Mouse (Mus musculus) lung, adult 2 months (tissue): Measurements from ENCODE around the gene Gm20388.

Experiments used
- CTCF ChIP-seq: fragments of 200-500 bp; IDR thresholded peaks from 2 replicates; pipeline ENCODE4 v1.5.1; 2011; ENCODE audit warnings: mild to moderate bottlenecking, low read length, control low read depth; ENCODE audit not compliant: insufficient read depth
- POLR2A ChIP-seq: fragments of 200-500 bp; IDR thresholded peaks from 2 replicates; pipeline ENCODE4 v1.6.1; 2011; ENCODE audit warnings: low read depth, mild to moderate bottlenecking, control low read depth, low read length, borderline replicate concordance; ENCODE audit errors: extremely low read depth

DNA sequence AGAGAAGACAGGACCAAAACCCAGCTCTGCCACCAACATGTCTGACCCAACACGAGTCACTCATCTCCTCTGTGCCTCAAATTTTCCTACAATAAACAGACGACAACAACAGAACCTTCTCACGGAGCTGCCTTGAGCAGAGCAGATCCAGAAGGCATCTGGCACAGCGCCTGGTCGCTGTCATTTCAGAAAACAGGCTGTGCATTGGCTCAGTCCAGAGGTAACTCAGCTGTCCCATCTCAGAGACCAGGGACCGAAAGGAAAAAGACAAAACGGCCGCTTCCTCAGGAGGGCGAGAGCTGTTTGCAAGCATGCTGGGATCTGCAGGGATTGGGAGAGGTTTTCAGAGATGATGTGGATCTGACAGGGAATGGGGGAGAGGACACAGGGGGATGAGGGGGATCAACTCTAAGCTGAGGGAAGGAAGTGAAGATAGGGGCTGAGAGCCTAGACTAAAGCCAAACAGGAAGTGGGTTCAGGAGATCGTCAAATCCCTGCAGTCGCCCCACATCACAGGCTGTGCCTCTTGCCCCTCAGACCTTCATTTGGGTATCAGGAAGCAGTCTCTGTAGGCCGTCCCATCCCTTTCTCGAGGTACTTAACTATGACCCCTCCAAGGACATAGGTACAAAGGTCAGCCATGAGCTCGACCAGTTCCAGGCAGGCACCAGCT lies 4067.7 kb downstream of the Gm20388 start:
- no peak for TF ChIP-seq CTCF
- no peak for TF ChIP-seq POLR2A
